Mouse (Mus musculus) B cell, adult 67 days (primary cell): Measurements from ENCODE around the gene Cd300c2. TPM values are rescaled to one million over a fixed set of nuclear protein-coding genes. Genes with fewer than 3 reads are reported as not detected.

Source experiments
- total RNA-seq, 2 experiments: library from RNA; stranded (reverse); gene quantifications; 4 replicates each; pipeline ENCODE4 v1.2.4; 2023

The Cd300c2 gene
- total RNA-seq: 1 to 10 TPM in 1 of 2 experiments, under 1 TPM in 1; 0.47 to 1.2 TPM

GRCm38 (mm10) chr11:115001474-115002040 lies at the start of gene Cd300c2:
Gene Cd300c2, minus strand, starts transcription at chr11:115001880.

GRCm38 (mm10) chr11:115048259-115048658 lies 46.6 kb upstream of the Cd300c2 start, which contains the start of gene Cd300ld3:
Gene Cd300ld3, minus strand, starts transcription at chr11:115048409.

GRCm38 (mm10) chr11:115037669-115038068 lies 36.0 kb upstream of the Cd300c2 start, which contains the start of gene Cd300ld5:
Gene Cd300ld5, minus strand, starts transcription at chr11:115037769.

GRCm38 (mm10) chr11:115026912-115027311 lies 25.2 kb upstream of the Cd300c2 start, which contains the start of gene Cd300ld4:
Gene Cd300ld4, minus strand, starts transcription at chr11:115027012.

GRCm38 (mm10) chr11:115016093-115016492 lies 14.4 kb upstream of the Cd300c2 start, which contains the start of gene Cd300ld2:
Gene Cd300ld2, minus strand, starts transcription at chr11:115016193.

GRCm38 (mm10) chr11:114989793-114990192 lies 11.9 kb downstream of the Cd300c2 start, which contains the start of gene Cd300ld:
Gene Cd300ld, minus strand, starts transcription at chr11:114989922.

GRCm38 (mm10) chr11:114968752-114969207 lies 32.9 kb downstream of the Cd300c2 start, which contains the start of gene Cd300c:
Gene Cd300c, minus strand, starts transcription at chr11:114969157.

Other genes with a start within 250 kb of the Cd300c2 start
- 1 to 10 TPM; 5.1 to 5.3 TPM for gene Kif19a, start 236.5 kb downstream of the Cd300c2 start, total RNA-seq
- not detected for gene Btbd17, start 205.9 kb downstream of the Cd300c2 start, total RNA-seq
- not detected for gene Gpr142, start 203.0 kb downstream of the Cd300c2 start, total RNA-seq
- not detected for gene Gprc5c, start 150.7 kb downstream of the Cd300c2 start, total RNA-seq
- under 1 TPM; 0.30 to 0.78 TPM for gene Cd300a, start 111.8 kb downstream of the Cd300c2 start, total RNA-seq
- gene Cd300lb, start 67.5 kb downstream of the Cd300c2 start, total RNA-seq: not detected
- gene Cd300c, start 32.7 kb downstream of the Cd300c2 start, total RNA-seq: not detected
- gene Cd300ld, start 12.0 kb downstream of the Cd300c2 start, total RNA-seq: under 1 TPM; 0.59 to 0.61 TPM
- gene Cd300ld2, start 14.3 kb upstream of the Cd300c2 start, total RNA-seq: not detected
- gene Cd300ld4, start 25.1 kb upstream of the Cd300c2 start, total RNA-seq: not detected
- not detected for gene Cd300ld5, start 35.9 kb upstream of the Cd300c2 start, total RNA-seq
- not detected for gene Cd300ld3, start 46.5 kb upstream of the Cd300c2 start, total RNA-seq
- gene Cd300e, start 60.3 kb upstream of the Cd300c2 start, total RNA-seq: under 1 TPM in 1 of 2 experiments, not detected in 1; 0.67 TPM
- 1 to 10 TPM; 6.3 to 8.4 TPM for gene Rab37, start 89.6 kb upstream of the Cd300c2 start, total RNA-seq
- 10 to 100 TPM in 1 of 2 experiments, 1 to 10 TPM in 1; 6.3 to 12.4 TPM for gene Cd300lf, start 132.1 kb upstream of the Cd300c2 start, total RNA-seq
- gene Slc9a3r1, start 161.5 kb upstream of the Cd300c2 start, total RNA-seq: 10 to 100 TPM; 83.4 to 90.5 TPM
- 10 to 100 TPM; 11.5 to 20.2 TPM for gene Tmem104, start 185.6 kb upstream of the Cd300c2 start, total RNA-seq
- 10 to 100 TPM; 17.5 to 21.0 TPM for gene Nat9, start 186.0 kb upstream of the Cd300c2 start, total RNA-seq